ENCODE assay signal across 33 mouse cellular contexts in genomic region chr1:192857582-192857981, GRCm38 (mm10). TPM values are rescaled to one million over a fixed set of nuclear protein-coding genes. Genes with fewer than 3 reads are reported as not detected.
"Had no signal": no experiment of that assay in that cellular context is flagged by ENCODE, and none has a peak within 500 bp of the region (broad histone marks: within the 10 kb centered on the region; RNA-seq: fewer than 3 reads in every experiment).

No protein-coding gene starts in this region.

- H3K36me3 ChIP-seq: heart, embryonic 10.5 days; heart, embryonic 12.5 days; heart, embryonic 13.5 days; heart, embryonic 15.5 days; hindbrain, embryonic 10.5 days; hindbrain, embryonic 12.5 days; hindbrain, embryonic 13.5 days; hindbrain, embryonic 15.5 days; intestine, embryonic 15.5 days; kidney, embryonic 15.5 days had no signal

- H3K4me2 ChIP-seq: heart, embryonic 11.5 days; heart, embryonic 12.5 days; heart, embryonic 13.5 days; heart, embryonic 15.5 days; hindbrain, embryonic 12.5 days; hindbrain, embryonic 13.5 days; hindbrain, embryonic 14.5 days; hindbrain, embryonic 15.5 days; intestine, embryonic 15.5 days; kidney, embryonic 15.5 days had no signal

- H3K27ac ChIP-seq: heart, embryonic 10.5 days; heart, embryonic 13.5 days; heart, embryonic 15.5 days; hindbrain, embryonic 10.5 days; hindbrain, embryonic 12.5 days; hindbrain, embryonic 13.5 days; hindbrain, embryonic 14.5 days; hindbrain, embryonic 15.5 days; hindbrain, postnatal 0 days; intestine, embryonic 15.5 days; kidney, embryonic 15.5 days; kidney, postnatal 0 days had no signal

- H3K27me3 ChIP-seq: hindbrain, embryonic 15.5 days; intestine, embryonic 15.5 days had no signal

- DNase-seq: heart, postnatal 10 days; heart, postnatal 14 days; heart, postnatal 36 days; heart, postnatal 4 days; kidney, adult 11 months; kidney, adult 18-20 months; kidney, adult 2 months; kidney, adult 8-10 months; kidney, adult 9 months; kidney, postnatal 10 days; kidney, postnatal 14 days; kidney, postnatal 25 days; kidney, postnatal 36 days; kidney, postnatal 4 days; layer of hippocampus, adult 9-11 months; layer of hippocampus, postnatal 36 days had no signal

- H3K9me3 ChIP-seq: heart, embryonic 10.5 days; heart, embryonic 12.5 days; heart, embryonic 13.5 days; heart, embryonic 15.5 days; hindbrain, embryonic 10.5 days; hindbrain, embryonic 12.5 days; hindbrain, embryonic 13.5 days; hindbrain, embryonic 15.5 days; intestine, embryonic 15.5 days; kidney, embryonic 15.5 days had no signal

- H3K9ac ChIP-seq: heart, embryonic 12.5 days; heart, embryonic 13.5 days; heart, embryonic 15.5 days; hindbrain, embryonic 12.5 days; hindbrain, embryonic 13.5 days; hindbrain, embryonic 14.5 days; hindbrain, embryonic 15.5 days; intestine, embryonic 15.5 days; kidney, embryonic 15.5 days had no signal

- H3K4me3 ChIP-seq: heart, embryonic 10.5 days; heart, embryonic 12.5 days; heart, embryonic 13.5 days; heart, embryonic 15.5 days; hindbrain, embryonic 10.5 days; hindbrain, embryonic 12.5 days; hindbrain, embryonic 13.5 days; hindbrain, embryonic 15.5 days; intestine, embryonic 15.5 days; kidney, embryonic 15.5 days; layer of hippocampus, adult 2 months had no signal

RNA-seq across cellular contexts. Expression of gene Sertad4, which starts 2.0 kb away (rescaled TPM):
- total RNA-seq: hematopoietic stem cell, adult 5-6 weeks had no signal
- polyA plus RNA-seq: inflammation-experienced regulatory T-cells, adult 6 months had no signal
